Mouse (Mus musculus) CH12.LX (cell line): ENCODE data around the gene Whrn. TPM values are rescaled to one million over a fixed set of nuclear protein-coding genes. Genes with fewer than 3 reads are reported as not detected.

Experiments used
- DNase-seq: peaks from one replicate; pipeline ENCODE4 v3.0.0-alpha.2; 2013; ENCODE audit errors: extremely low read depth
- H3K27ac ChIP-seq: 2 replicates; pipeline ENCODE4 v1.5.1; 2012; ENCODE audit warnings: low read depth, mild to moderate bottlenecking, control low read depth, moderate library complexity; ENCODE audit not compliant: insufficient read depth
- H3K27me3 ChIP-seq: replicated peaks from 2 replicates; pipeline ENCODE3; 2012; ENCODE audit warnings: inconsistent platforms
- H3K36me3 ChIP-seq, 2 experiments: replicated peaks in 1 of 2; 2 replicates each; pipeline versions ENCODE3 to v1.6.1; 2012; ENCODE audit warnings: inconsistent platforms in 1 of 2, low read length in 1 of 2, mild to moderate bottlenecking in 1 of 2, mixed read lengths in 1 of 2, moderate library complexity in 1 of 2; ENCODE audit not compliant: control insufficient read depth in 1 of 2, insufficient read depth in 1 of 2
- H3K4me1 ChIP-seq, 2 experiments: 2 replicates each; pipeline ENCODE4 v1.6.1; 2012; ENCODE audit warnings: inconsistent platforms in 1 of 2, moderate library complexity in 1 of 2; ENCODE audit not compliant: insufficient read depth in 2 of 2, control insufficient read depth in 1 of 2
- H3K4me2 ChIP-seq: 2 replicates; pipeline ENCODE4 v1.6.1; 2012; ENCODE audit warnings: low read depth, mild to moderate bottlenecking, control low read depth; ENCODE audit not compliant: poor library complexity, insufficient read depth, severe bottlenecking
- H3K4me3 ChIP-seq, 3 experiments: fragments of 150-350 bp in 1 of 3; sonication (generic) in 1 of 3; replicated peaks in 1 of 3; 2 replicates each; pipeline versions ENCODE3 to v1.5.1; 2011 to 2012; ENCODE audit warnings: low read depth in 2 of 3, low read length in 2 of 3, mild to moderate bottlenecking in 2 of 3, moderate library complexity in 2 of 3, control low read depth in 1 of 3, improper control_type of control experiment in 1 of 3, inconsistent platforms in 1 of 3, mixed read lengths in 1 of 3; ENCODE audit not compliant: poor library complexity in 1 of 3
- H3K79me2 ChIP-seq: replicated peaks from 2 replicates; pipeline ENCODE4 v1.6.1; 2012; ENCODE audit warnings: mild to moderate bottlenecking, moderate library complexity; ENCODE audit not compliant: control insufficient read depth, poor library complexity, insufficient read depth, severe bottlenecking; ENCODE audit errors: extremely low read depth
- H3K9ac ChIP-seq: 2 replicates; pipeline ENCODE4 v1.6.1; 2012; ENCODE audit warnings: low read depth, mild to moderate bottlenecking, control low read depth, moderate library complexity; ENCODE audit not compliant: insufficient read depth
- H3K9me3 ChIP-seq: replicated peaks from 2 replicates; pipeline ENCODE3; 2012; ENCODE audit warnings: low read length, inconsistent platforms, mixed read lengths
- BHLHE40 ChIP-seq: IDR thresholded peaks from 2 replicates; pipeline ENCODE4 v1.6.1; 2011; ENCODE audit warnings: mild to moderate bottlenecking, low read depth, low read length, improper control_type of control experiment
- CHD1 ChIP-seq: IDR thresholded peaks from 2 replicates; pipeline ENCODE4 v1.6.1; 2012; ENCODE audit warnings: low read depth, low read length, improper control_type of control experiment, inconsistent platforms
- CHD2 ChIP-seq: IDR thresholded peaks from 2 replicates; pipeline ENCODE4 v1.6.1; 2011; ENCODE audit warnings: low read length, improper control_type of control experiment
- CTCF ChIP-seq, 2 experiments: IDR thresholded peaks in 1 of 2; conservative IDR thresholded peaks in 1 of 2; 2 replicates each; pipeline ENCODE4 v1.5.1; 2011 to 2012; ENCODE audit warnings: low read depth in 2 of 2, low read length in 2 of 2, improper control_type of control experiment in 1 of 2, inconsistent platforms in 1 of 2, mild to moderate bottlenecking in 1 of 2, moderate library complexity in 1 of 2
- ELF1 ChIP-seq: IDR thresholded peaks from 2 replicates; pipeline ENCODE4 v1.6.1; 2014; ENCODE audit warnings: low read depth, mild to moderate bottlenecking, inconsistent platforms, low read length, improper control_type of control experiment
- EP300 ChIP-seq: IDR thresholded peaks from 2 replicates; pipeline ENCODE4 v1.6.1; 2011; ENCODE audit warnings: low read length, improper control_type of control experiment
- GABPA ChIP-seq: IDR thresholded peaks from 2 replicates; pipeline ENCODE4 v1.6.1; 2012; ENCODE audit warnings: low read depth, low read length, improper control_type of control experiment, inconsistent platforms; ENCODE audit not compliant: insufficient replicate concordance
- HCFC1 ChIP-seq: IDR thresholded peaks from 2 replicates; pipeline ENCODE4 v1.6.1; 2012; ENCODE audit warnings: low read depth, mild to moderate bottlenecking, inconsistent platforms, low read length, improper control_type of control experiment
- JUN ChIP-seq: IDR thresholded peaks from 2 replicates; pipeline ENCODE4 v1.6.1; 2011; ENCODE audit warnings: low read depth, mild to moderate bottlenecking, low read length, improper control_type of control experiment, moderate library complexity; ENCODE audit not compliant: insufficient read depth
- JUND ChIP-seq: conservative IDR thresholded peaks from 2 replicates; pipeline ENCODE4 v1.6.1; 2011; ENCODE audit warnings: low read depth, low read length, improper control_type of control experiment
- KAT2A ChIP-seq: IDR thresholded peaks from 2 replicates; pipeline ENCODE4 v1.6.1; 2012; ENCODE audit warnings: low read length, improper control_type of control experiment, inconsistent platforms; ENCODE audit not compliant: insufficient replicate concordance
- MAFK ChIP-seq: IDR thresholded peaks from 2 replicates; pipeline ENCODE4 v1.6.1; 2011; ENCODE audit warnings: low read length, improper control_type of control experiment; ENCODE audit not compliant: insufficient replicate concordance
- MAZ ChIP-seq: IDR thresholded peaks from 2 replicates; pipeline ENCODE4 v1.6.1; 2012; ENCODE audit warnings: low read depth, mild to moderate bottlenecking, inconsistent platforms, low read length, improper control_type of control experiment, moderate library complexity
- MXI1 ChIP-seq: IDR thresholded peaks from 2 replicates; pipeline ENCODE4 v1.6.1; 2011; ENCODE audit warnings: mild to moderate bottlenecking, low read depth, low read length, improper control_type of control experiment
- POLR2A ChIP-seq: IDR thresholded peaks from 2 replicates; pipeline ENCODE4 v1.6.1; 2011; ENCODE audit warnings: low read depth, mild to moderate bottlenecking, improper control_type of control experiment, low read length
- POLR2AphosphoS2 ChIP-seq: IDR thresholded peaks from 2 replicates; pipeline ENCODE4 v1.6.1; 2011; ENCODE audit warnings: low read depth, low read length, improper control_type of control experiment
- RAD21 ChIP-seq: IDR thresholded peaks from 2 replicates; pipeline ENCODE4 v1.6.1; 2011; ENCODE audit warnings: low read depth, mild to moderate bottlenecking, low read length, improper control_type of control experiment, moderate library complexity
- RCOR1 ChIP-seq: conservative IDR thresholded peaks from 2 replicates; pipeline ENCODE4 v1.6.1; 2012; ENCODE audit warnings: low read depth, mild to moderate bottlenecking, inconsistent platforms, low read length, improper control_type of control experiment
- SIN3A ChIP-seq: IDR thresholded peaks from 2 replicates; pipeline ENCODE4 v1.6.1; 2012; ENCODE audit warnings: low read length, improper control_type of control experiment, inconsistent platforms
- SMC3 ChIP-seq: IDR thresholded peaks from 2 replicates; pipeline ENCODE4 v1.6.1; 2011; ENCODE audit warnings: low read depth, low read length, improper control_type of control experiment
- TBP ChIP-seq: conservative IDR thresholded peaks from 2 replicates; pipeline ENCODE4 v1.6.1; 2011; ENCODE audit warnings: low read depth, low read length, improper control_type of control experiment
- TCF12 ChIP-seq: IDR thresholded peaks from 2 replicates; pipeline ENCODE4 v1.6.1; 2014; ENCODE audit warnings: low read depth, mild to moderate bottlenecking, inconsistent platforms, low read length, improper control_type of control experiment
- UBTF ChIP-seq: IDR thresholded peaks from 2 replicates; pipeline ENCODE4 v1.6.1; 2012; ENCODE audit warnings: low read depth, mild to moderate bottlenecking, inconsistent platforms, low read length, improper control_type of control experiment, moderate library complexity
- USF1 ChIP-seq: IDR thresholded peaks from 2 replicates; pipeline ENCODE4 v1.6.1; 2014; ENCODE audit warnings: low read depth, mild to moderate bottlenecking, inconsistent platforms, low read length, improper control_type of control experiment
- USF2 ChIP-seq: conservative IDR thresholded peaks from 2 replicates; pipeline ENCODE4 v1.6.1; 2011; ENCODE audit warnings: low read depth, low read length, improper control_type of control experiment
- ZKSCAN1 ChIP-seq: IDR thresholded peaks from 2 replicates; pipeline ENCODE4 v1.6.1; 2012; ENCODE audit warnings: low read depth, inconsistent platforms, low read length, improper control_type of control experiment, borderline replicate concordance
- ZMIZ1 ChIP-seq: IDR thresholded peaks from 2 replicates; pipeline ENCODE4 v1.6.1; 2012; ENCODE audit warnings: low read depth, mild to moderate bottlenecking, inconsistent platforms, low read length, improper control_type of control experiment
- ZNF384 ChIP-seq: IDR thresholded peaks from 2 replicates; pipeline ENCODE4 v1.6.1; 2012; ENCODE audit warnings: low read depth, low read length, improper control_type of control experiment, inconsistent platforms
- dilution Hi-C: fragments of 300-500 bp; cut with MboI; formaldehyde crosslinking; loops from 2 replicates; pipeline ENCODE4 v1.14.3; 2020; ENCODE audit warnings: low sequenced_read_pairs; ENCODE audit not compliant: extremely low pct_unique_long_range_greater_than_20kb, extremely low pct_ligation_motif_present
- in situ Hi-C: fragments of 300-500 bp; cut with MboI; formaldehyde crosslinking; loops from 3 replicates; pipeline ENCODE4 v1.14.3; 2019; ENCODE audit warnings: low sequenced_read_pairs, low pct_ligation_motif_present, low pct_unique_long_range_greater_than_20kb, mixed read lengths
- polyA plus RNA-seq: library from polyadenylated mRNA; unstranded; fragments of >175 nt; gene quantifications from 2 replicates; pipeline ENCODE4 v1.2.1, GENCODE M21; 2012; ENCODE audit warnings: low read depth; ENCODE audit not compliant: insufficient read length
- total RNA-seq, 2 experiments: library from RNA; depleted of rRNA; stranded (reverse); fragments of 300-350 nt in 1 of 2; fragments of >200 nt in 1 of 2; gene quantifications; 2 replicates each; pipeline ENCODE4 v1.2.3; 2012 to 2014

Gene Whrn
- total and polyA plus RNA-seq, 3 experiments: 0.99 to 9.4 (median 4.5) TPM

DNA sequence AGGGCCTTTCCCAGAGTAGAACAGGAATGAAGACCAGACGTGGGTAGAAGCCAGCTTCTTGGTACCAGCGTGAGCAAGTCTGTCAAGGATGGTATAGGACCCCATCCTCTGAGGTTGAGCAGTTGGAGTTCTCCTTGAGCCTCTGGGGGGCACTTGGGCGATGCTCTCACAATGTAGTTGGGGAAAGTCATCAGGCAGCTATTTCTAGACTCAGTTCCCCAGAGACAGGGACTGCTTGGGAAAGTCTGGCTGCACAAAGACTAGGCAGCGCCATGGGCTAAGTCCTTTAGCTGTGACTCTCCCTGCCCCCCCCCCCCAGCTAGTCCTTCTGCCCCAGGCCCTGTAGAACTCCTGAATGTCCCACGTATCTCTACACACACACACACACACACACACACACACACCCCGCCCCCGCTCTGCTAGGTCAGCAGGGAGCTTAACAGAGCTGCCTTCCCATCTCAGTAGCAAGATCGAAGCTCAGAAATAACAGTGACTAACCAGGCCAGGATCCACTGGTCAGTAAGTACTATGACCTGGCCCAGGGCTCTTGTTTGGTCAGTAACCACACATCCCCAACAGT, 96.0 kb downstream of the Whrn start:
- H3K36me3 ChIP-seq: peaks cover 43 to 49% of the 10 kb centered on the region in 2 experiments
- DNase-seq: no peak
- dilution Hi-C loops: no loop called here
- peak overlapping the region; percentile 37 to 69 (median 42) for H3K4me3 ChIP-seq
- H3K79me2 ChIP-seq: peaks cover 84% of the 10 kb centered on the region
- no peak for TF ChIP-seq GABPA
- TF ChIP-seq POLR2A: peak; percentile 14; the same call in 1 of the 2 replicates
- TF ChIP-seq ZKSCAN1: no peak
- no peak for TF ChIP-seq CHD2
- no peak for TF ChIP-seq ZNF384
- no peak for TF ChIP-seq UBTF
- 0 out of 2 replicates have a peak, but pooled peaks have one; percentile 3 for TF ChIP-seq RCOR1
- 0 out of 2 replicates have a peak, but pooled peaks have one; percentile 27 for TF ChIP-seq TCF12
- no peak for TF ChIP-seq TBP
- TF ChIP-seq, all 38 proteins: peak for 3
- Histone ChIP-seq H3K27me3 (no peaks in the 10 kb centered on the region), H3K9me3 (peaks cover 11% of the 10 kb centered on the region), H3K4me1 (peaks cover 31 to 78% of the 10 kb centered on the region in 2 experiments), H3K4me2 (peak overlapping the region; percentile 85), H3K27ac (peak overlapping the region; percentile 95), H3K9ac (peak overlapping the region; percentile 70)
- in situ Hi-C loops: loop anchor here (10.0 to 25.0 kb wide), 4 partner anchors 45 to 538 kb away; partner anchors contain the start of genes Orm3 and Tnfsf8

GRCm38 (mm10) chr4:63398854-63399609, 96.8 kb downstream of the Whrn start:
- Histone ChIP-seq H3K79me2 (peaks cover 88% of the 10 kb centered on the region), H3K27me3 (no peaks in the 10 kb centered on the region), H3K27ac (peak overlapping the region; percentile 95), H3K9ac (peak overlapping the region; percentile 70; the same call in 1 of the 2 replicates), H3K4me3 (peak overlapping the region; percentile 14 to 69 (median 42)), H3K4me2 (peak overlapping the region; percentile 85), H3K4me1 (peaks cover 33 to 78% of the 10 kb centered on the region in 2 experiments), H3K36me3 (peaks cover 51 to 57% of the 10 kb centered on the region in 2 experiments), H3K9me3 (peaks cover 11% of the 10 kb centered on the region)
- peak; percentile 88 for DNase-seq
- in situ Hi-C loops: no loop called here
- dilution Hi-C loops: no loop called here
- TF ChIP-seq ELF1 (peak; percentile 57), SIN3A (no peak), MAFK (no peak), USF2 (no peak), ZNF384 (peak; percentile 76), UBTF (no peak), SMC3 (no peak), EP300 (peak; percentile 74), CHD2 (peak; percentile 17; the same call in 1 of the 2 replicates), CHD1 (peak; percentile 42; the same call in 1 of the 2 replicates), MXI1 (no peak), POLR2AphosphoS2 (0 out of 2 replicates have a peak, but pooled peaks have one; percentile 48), ZKSCAN1 (no peak), JUND (no peak), RCOR1 (0 out of 2 replicates have a peak, but pooled peaks have one; percentile 47), USF1 (no peak), ZMIZ1 (peak; percentile 78), POLR2A (peak; percentile 66), RAD21 (no peak; the same call in 1 of the 2 replicates), JUN (no peak), MAZ (peak; percentile 90), KAT2A (no peak), TCF12 (peak; percentile 66), HCFC1 (no peak), BHLHE40 (peak; percentile 35; the same call in 1 of the 2 replicates), CTCF (conservative IDR thresholded peaks at IDR 0.05 in 1 of 2, IDR thresholded peaks at IDR 0.05 in 1 of 2; ENCODE audit: low read depth in 2 of 2, low read length in 2 of 2) (no peak)
